Mouse (Mus musculus): Measurements from ENCODE around the gene Vmn2r121.

The Vmn2r121 gene

DNA sequence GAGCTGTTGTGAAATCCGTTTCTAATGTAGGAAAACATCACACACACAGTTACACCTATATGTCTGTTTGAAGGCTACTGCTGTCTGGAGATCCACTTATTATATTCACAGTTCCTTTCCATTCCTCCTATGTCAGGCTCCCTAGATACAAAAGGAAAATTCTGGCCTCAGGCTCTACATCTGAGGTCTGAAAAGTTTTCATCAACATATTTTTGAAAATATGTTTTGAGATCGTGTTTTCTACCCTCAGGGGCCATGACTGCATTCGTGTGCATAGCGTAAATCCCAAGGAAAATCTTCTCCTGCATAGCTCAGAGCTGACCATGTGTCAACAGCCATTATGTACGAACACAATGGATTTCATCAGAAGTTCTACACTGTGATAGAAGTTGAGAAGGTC lies at the start of gene Vmn2r121:
Gene Vmn2r121 (minus strand): TSS at position 101 of the 400 bp plus-strand sequence.
- DNase-seq (ENCODE audit: low read depth, low spot score), result no peak
